Mouse (Mus musculus) midbrain, embryonic 16.5 days (tissue): Measurements from ENCODE around the gene Yy1. TPM values are rescaled to one million over a fixed set of nuclear protein-coding genes. Genes with fewer than 3 reads are reported as not detected.
A peak's percentile ranks its signal among the peaks of the same experiment; 100 is the strongest.

Experiments
- ATAC-seq: fragments of 200-750 bp; cut with Nextera tagmentation; 2 replicates; pipeline ENCODE4 v1.8.0; 2017; ENCODE audit warnings: moderate TSS enrichment
- H3K27ac ChIP-seq: fragments of 300-500 bp; sonication (generic); 2 replicates; pipeline ENCODE4 v1.5.1; 2014; ENCODE audit warnings: mild to moderate bottlenecking, low read length, mixed read lengths
- H3K27me3 ChIP-seq: fragments of 300-500 bp; sonication (generic); 2 replicates; pipeline ENCODE4 v1.6.1; 2014; ENCODE audit warnings: low read depth, low read length, mixed read lengths; ENCODE audit not compliant: control insufficient read depth, insufficient read depth
- H3K36me3 ChIP-seq: fragments of 300-500 bp; sonication (generic); 2 replicates; pipeline ENCODE4 v1.6.1; 2014; ENCODE audit warnings: mild to moderate bottlenecking, low read length, moderate library complexity, mixed read lengths; ENCODE audit not compliant: control insufficient read depth, insufficient read depth
- H3K4me1 ChIP-seq: fragments of 300-500 bp; sonication (generic); 2 replicates; pipeline ENCODE4 v1.6.1; 2014; ENCODE audit warnings: mild to moderate bottlenecking, low read length, mixed read lengths; ENCODE audit not compliant: control insufficient read depth, insufficient read depth
- H3K4me2 ChIP-seq: fragments of 300-500 bp; sonication (generic); 2 replicates; pipeline ENCODE4 v1.6.1; 2014; ENCODE audit warnings: mild to moderate bottlenecking, low read length, mixed read lengths
- H3K4me3 ChIP-seq: fragments of 300-500 bp; sonication (generic); 2 replicates; pipeline ENCODE4 v1.5.1; 2014; ENCODE audit warnings: low read depth, mild to moderate bottlenecking, low read length, moderate library complexity, mixed read lengths
- H3K9ac ChIP-seq: fragments of 300-500 bp; sonication (generic); 2 replicates; pipeline ENCODE4 v1.6.1; 2014; ENCODE audit warnings: low read depth, low read length, mixed read lengths
- H3K9me3 ChIP-seq: fragments of 300-500 bp; sonication (generic); replicated peaks from 2 replicates; pipeline ENCODE4 v1.6.1; 2014; ENCODE audit warnings: mild to moderate bottlenecking, low read length, mixed read lengths; ENCODE audit not compliant: control insufficient read depth, poor library complexity, severe bottlenecking
- WGBS: fragments of 180-500 bp; shearing (Covaris S2); extraction: QIAGEN DNeasy Blood & Tissue Kit; methylation state at CpG from one replicate; pipeline ENCODE4 v1.1.7; 2014; 5-methylcytosine and 5-hydroxymethylcytosine counted together
- polyA plus RNA-seq: library from polyadenylated mRNA; unstranded; fragments of >200 nt; fragmentation: Nextera tagmentation; extraction: Ambion mirVana; gene quantifications from 2 replicates; pipeline ENCODE4 v1.2.1, GENCODE M21; 2015

The Yy1 gene
- polyA plus RNA-seq: 10.3 and 11.6 TPM in 2 replicates

GRCm38 (mm10) chr12:108792546-108793452, at the start of gene Yy1:
Gene Yy1, plus strand, starts transcription at chr12:108792973.
- under 1% methylated on average over 84 of the region's 127 CpGs for WGBS
- Histone ChIP-seq H3K4me3 (peak within 1 kb of the TSS; percentile 100), H3K9me3 (no peaks in the 10 kb centered on the region), H3K36me3 (no peaks in the 10 kb centered on the region), H3K27ac (peak within 1 kb of the TSS; percentile 98), H3K4me1 (peaks cover 37% of the 10 kb centered on the region), H3K9ac (peak within 1 kb of the TSS; percentile 95), H3K4me2 (peak within 1 kb of the TSS; percentile 59), H3K27me3 (no peaks in the 10 kb centered on the region)
- peak; percentile 95 for ATAC-seq

DNA sequence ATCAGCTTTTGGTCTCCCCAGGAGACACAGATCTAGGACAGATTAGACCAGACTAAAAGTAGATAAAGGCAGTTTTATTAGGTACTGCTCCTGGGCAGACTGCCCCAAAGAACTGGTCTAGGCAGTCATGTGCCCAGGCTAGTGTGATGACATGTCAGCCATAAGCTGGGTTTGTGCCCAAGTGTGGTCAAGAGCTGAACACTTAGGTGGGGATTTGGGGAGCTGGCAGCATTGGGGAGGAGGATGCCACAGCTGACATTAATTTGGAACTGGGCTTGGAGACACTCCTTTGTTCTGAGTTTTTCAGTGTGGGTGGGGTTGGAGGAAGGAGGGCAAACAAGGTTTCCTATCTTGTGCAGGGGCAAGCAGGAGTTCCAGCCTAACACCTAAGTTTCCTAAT, 46.8 kb upstream of the Yy1 start:
- H3K4me3 ChIP-seq: no peak overlapping the region
- H3K27me3 ChIP-seq: no peaks in the 10 kb centered on the region
- H3K9ac ChIP-seq: no peak overlapping the region
- H3K27ac ChIP-seq: no peak overlapping the region
- no peak for ATAC-seq
- H3K36me3 ChIP-seq: no peaks in the 10 kb centered on the region
- H3K9me3 ChIP-seq: no peaks in the 10 kb centered on the region; the same call in 1 of the 2 replicates
- no peak overlapping the region for H3K4me2 ChIP-seq
- no peaks in the 10 kb centered on the region for H3K4me1 ChIP-seq

GRCm38 (mm10) chr12:108749019-108749418, 43.8 kb upstream of the Yy1 start:
- WGBS: 60% methylated on average over 6 of the region's 6 CpGs

DNA sequence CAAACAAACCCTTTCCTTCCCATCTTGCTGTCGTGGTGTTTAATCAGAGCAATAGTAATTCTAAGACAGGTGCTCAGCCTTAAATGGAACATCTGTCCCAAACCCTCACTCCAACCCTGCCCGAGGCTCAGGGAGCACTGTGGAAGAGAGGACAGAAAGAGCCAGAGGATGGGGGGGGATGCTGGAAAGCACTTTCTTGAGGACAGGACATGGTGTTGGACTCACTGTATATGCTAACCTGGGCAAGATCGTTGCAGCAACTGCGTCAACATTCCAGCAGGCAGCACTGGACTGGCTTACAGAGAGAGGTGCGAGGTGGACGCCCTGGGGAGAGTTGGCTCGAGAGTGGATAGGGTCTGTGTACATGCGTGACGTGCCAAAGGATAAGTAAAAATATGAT, 43.3 kb upstream of the Yy1 start:
- no peak overlapping the region for H3K4me3 ChIP-seq
- no peak overlapping the region for H3K27ac ChIP-seq
- H3K36me3 ChIP-seq: no peaks in the 10 kb centered on the region
- no peaks in the 10 kb centered on the region; the same call in 1 of the 2 replicates for H3K9me3 ChIP-seq
- H3K4me2 ChIP-seq: no peak overlapping the region
- no peaks in the 10 kb centered on the region for H3K27me3 ChIP-seq
- no peaks in the 10 kb centered on the region for H3K4me1 ChIP-seq
- no peak for ATAC-seq
- H3K9ac ChIP-seq: no peak overlapping the region
- 87% methylated on average over 9 of the region's 9 CpGs for WGBS

More at GRCm38 (mm10) chr12:108749019-108749418, 43.8 kb upstream of the Yy1 start:
- H3K9ac ChIP-seq: no peak overlapping the region
- H3K36me3 ChIP-seq: no peaks in the 10 kb centered on the region
- ATAC-seq: no peak
- H3K27ac ChIP-seq: no peak overlapping the region
- no peak overlapping the region for H3K4me2 ChIP-seq
- H3K4me1 ChIP-seq: no peaks in the 10 kb centered on the region
- no peak overlapping the region for H3K4me3 ChIP-seq
- H3K27me3 ChIP-seq: no peaks in the 10 kb centered on the region
- no peaks in the 10 kb centered on the region; the same call in 1 of the 2 replicates for H3K9me3 ChIP-seq

DNA sequence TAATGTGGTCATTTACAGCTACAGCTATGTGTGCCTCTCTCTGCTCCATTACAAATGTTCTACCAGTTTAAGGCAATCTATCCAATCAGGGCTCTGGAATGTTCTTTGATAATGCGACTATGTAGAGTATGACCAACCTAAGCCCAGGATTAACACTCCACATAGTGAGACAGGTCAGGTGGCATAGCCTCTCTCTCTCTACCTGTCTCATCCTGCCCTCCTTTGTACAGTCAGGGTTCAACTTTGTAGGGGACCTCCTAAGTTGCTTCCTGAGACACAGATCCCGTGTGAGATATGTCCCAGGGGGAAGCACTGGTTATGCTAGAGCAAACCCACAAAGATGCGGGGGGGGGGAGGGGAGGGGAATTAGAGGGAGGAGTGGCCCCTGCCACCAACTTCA, 42.5 kb upstream of the Yy1 start:
- H3K27me3 ChIP-seq: no peaks in the 10 kb centered on the region
- H3K4me2 ChIP-seq: no peak overlapping the region
- no peaks in the 10 kb centered on the region for H3K36me3 ChIP-seq
- no peaks in the 10 kb centered on the region for H3K4me1 ChIP-seq
- no peak overlapping the region for H3K27ac ChIP-seq
- H3K9ac ChIP-seq: no peak overlapping the region
- no peaks in the 10 kb centered on the region; the same call in 1 of the 2 replicates for H3K9me3 ChIP-seq
- WGBS: 90% methylated on average over 3 of the region's 3 CpGs
- no peak overlapping the region for H3K4me3 ChIP-seq
- ATAC-seq: no peak

- Histone ChIP-seq H3K27me3 (no peaks in the 10 kb centered on the region), H3K4me3 (no peak overlapping the region), H3K4me2 (no peak overlapping the region), H3K4me1 (no peaks in the 10 kb centered on the region), H3K9me3 (no peaks in the 10 kb centered on the region; the same call in 1 of the 2 replicates), H3K9ac (no peak overlapping the region), H3K36me3 (no peaks in the 10 kb centered on the region), H3K27ac (no peak overlapping the region)
- no peak for ATAC-seq
- WGBS: 29% methylated on average over 9 of the region's 9 CpGs
These were observed 41.0 kb upstream of the Yy1 start for GRCm38 (mm10) chr12:108751790-108752189.

DNA sequence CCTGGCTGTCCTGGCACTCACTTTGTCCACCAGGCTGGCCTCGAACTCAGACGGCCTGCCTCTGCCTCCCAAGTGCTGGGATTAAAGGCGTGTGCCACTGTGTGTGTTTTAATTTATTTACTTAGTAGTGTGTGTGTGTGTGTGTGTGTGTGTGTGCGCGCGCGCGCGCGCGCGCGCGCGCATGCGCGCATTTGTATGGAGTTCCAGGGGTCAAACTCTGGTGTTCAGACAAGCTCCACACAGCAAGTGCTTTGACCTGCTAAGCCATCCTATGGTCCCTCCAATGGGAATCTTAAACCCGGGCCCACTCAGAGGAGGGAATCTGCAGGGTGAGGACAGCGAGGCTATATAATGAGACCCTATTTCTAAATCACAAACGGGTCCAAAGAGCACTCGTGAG, 37.6 kb upstream of the Yy1 start:
- no peak overlapping the region for H3K4me2 ChIP-seq
- H3K4me3 ChIP-seq: no peak overlapping the region
- WGBS: 85% methylated on average over 21 of the region's 21 CpGs
- no peaks in the 10 kb centered on the region for H3K4me1 ChIP-seq
- no peaks in the 10 kb centered on the region for H3K27me3 ChIP-seq
- no peaks in the 10 kb centered on the region for H3K36me3 ChIP-seq
- ATAC-seq: no peak
- H3K27ac ChIP-seq: no peak overlapping the region
- no peak overlapping the region for H3K9ac ChIP-seq
- H3K9me3 ChIP-seq: no peaks in the 10 kb centered on the region

GRCm38 (mm10) chr12:108756611-108757010, 36.2 kb upstream of the Yy1 start:
- Histone ChIP-seq H3K4me1 (no peaks in the 10 kb centered on the region), H3K4me2 (no peak overlapping the region), H3K27me3 (no peaks in the 10 kb centered on the region), H3K9me3 (no peaks in the 10 kb centered on the region), H3K27ac (no peak overlapping the region), H3K4me3 (no peak overlapping the region), H3K9ac (no peak overlapping the region), H3K36me3 (no peaks in the 10 kb centered on the region)
- 92% methylated on average over 10 of the region's 10 CpGs for WGBS
- ATAC-seq: no peak

GRCm38 (mm10) chr12:108757717-108758257, 35.0 kb upstream of the Yy1 start:
- no peaks in the 10 kb centered on the region for H3K9me3 ChIP-seq
- H3K27me3 ChIP-seq: no peaks in the 10 kb centered on the region
- WGBS: under 1% methylated on average over 41 of the region's 41 CpGs
- peak overlapping the region; percentile 51 for H3K4me3 ChIP-seq
- H3K27ac ChIP-seq: no peak overlapping the region
- peak overlapping the region; percentile 66 for H3K9ac ChIP-seq
- peak; percentile 97 for ATAC-seq
- no peaks in the 10 kb centered on the region for H3K4me1 ChIP-seq
- H3K36me3 ChIP-seq: no peaks in the 10 kb centered on the region
- peak overlapping the region; percentile 67 for H3K4me2 ChIP-seq
